Mouse (Mus musculus) heart, postnatal 0 days (tissue): ENCODE results near the gene 1110004F10Rik. TPM values are rescaled to one million over a fixed set of nuclear protein-coding genes. Genes with fewer than 3 reads are reported as not detected.

Experiments used
- ATAC-seq: fragments of 200-750 bp; cut with Nextera tagmentation; 2 replicates; pipeline ENCODE4 v1.8.0; 2017; ENCODE audit warnings: low read depth, moderate number of reproducible peaks, moderate library complexity; ENCODE audit not compliant: insufficient read depth
- DNase-seq: peaks from one replicate; pipeline ENCODE4 v3.0.0-alpha.2; 2016; ENCODE audit warnings: low spot score
- H3K27ac ChIP-seq: fragments of 300-500 bp; sonication (generic); 2 replicates; pipeline ENCODE4 v1.5.1; 2014; ENCODE audit warnings: low read depth, mild to moderate bottlenecking
- H3K27me3 ChIP-seq: fragments of 300-500 bp; sonication (generic); 2 replicates; pipeline ENCODE4 v1.6.1; 2014; ENCODE audit warnings: low read length, mixed read lengths; ENCODE audit not compliant: control insufficient read depth, insufficient read depth
- H3K36me3 ChIP-seq: fragments of 300-500 bp; sonication (generic); replicated peaks from 2 replicates; pipeline ENCODE4 v1.6.1; 2014; ENCODE audit warnings: low read length, mixed read lengths; ENCODE audit not compliant: control insufficient read depth, insufficient read depth
- H3K4me1 ChIP-seq: fragments of 300-500 bp; sonication (generic); 2 replicates; pipeline ENCODE4 v1.6.1; 2014; ENCODE audit warnings: antibody characterized with exemption; ENCODE audit not compliant: control insufficient read depth, insufficient read depth
- H3K4me2 ChIP-seq: fragments of 300-500 bp; sonication (generic); 2 replicates; pipeline ENCODE4 v1.6.1; 2014; ENCODE audit warnings: low read depth, mild to moderate bottlenecking, low read length, moderate library complexity
- H3K4me3 ChIP-seq: fragments of 300-500 bp; sonication (generic); 2 replicates; pipeline ENCODE4 v1.5.1; 2014; ENCODE audit warnings: low read depth, low read length
- H3K9ac ChIP-seq: fragments of 300-500 bp; sonication (generic); replicated peaks from 2 replicates; pipeline ENCODE4 v1.6.1; 2014; ENCODE audit warnings: low read depth, low read length, mixed read lengths
- H3K9me3 ChIP-seq: fragments of 300-500 bp; sonication (generic); replicated peaks from 2 replicates; pipeline ENCODE4 v1.6.1; 2016; ENCODE audit warnings: low read length; ENCODE audit not compliant: control insufficient read depth
- CTCF ChIP-seq: IDR thresholded peaks from 2 replicates; pipeline ENCODE4 v1.5.1; 2016; ENCODE audit warnings: antibody characterized with exemption, control low read depth, low read depth
- EP300 ChIP-seq: IDR thresholded peaks from 2 replicates; pipeline ENCODE4 v1.6.1; 2016; ENCODE audit warnings: antibody characterized with exemption, low read depth
- WGBS: fragments of 180-500 bp; shearing (Covaris S2); extraction: QIAGEN DNeasy Blood & Tissue Kit; methylation state at CpG from one replicate; pipeline ENCODE4 v1.1.7; 2014; 5-methylcytosine and 5-hydroxymethylcytosine counted together
- polyA plus RNA-seq: library from polyadenylated mRNA; unstranded; fragments of >200 nt; fragmentation: Nextera tagmentation; extraction: Ambion mirVana; gene quantifications from 2 replicates; pipeline ENCODE4 v1.2.1, GENCODE M21; 2015
- total RNA-seq: library from RNA; depleted of rRNA; stranded (reverse); fragments of >200 nt; gene quantifications from 2 replicates; pipeline ENCODE4 v1.2.3, GENCODE M21; 2014; ENCODE audit warnings: low replicate concordance

1110004F10Rik gene
- total and polyA plus RNA-seq, 2 experiments from 2014 or later: 66.5 to 152 TPM

DNA sequence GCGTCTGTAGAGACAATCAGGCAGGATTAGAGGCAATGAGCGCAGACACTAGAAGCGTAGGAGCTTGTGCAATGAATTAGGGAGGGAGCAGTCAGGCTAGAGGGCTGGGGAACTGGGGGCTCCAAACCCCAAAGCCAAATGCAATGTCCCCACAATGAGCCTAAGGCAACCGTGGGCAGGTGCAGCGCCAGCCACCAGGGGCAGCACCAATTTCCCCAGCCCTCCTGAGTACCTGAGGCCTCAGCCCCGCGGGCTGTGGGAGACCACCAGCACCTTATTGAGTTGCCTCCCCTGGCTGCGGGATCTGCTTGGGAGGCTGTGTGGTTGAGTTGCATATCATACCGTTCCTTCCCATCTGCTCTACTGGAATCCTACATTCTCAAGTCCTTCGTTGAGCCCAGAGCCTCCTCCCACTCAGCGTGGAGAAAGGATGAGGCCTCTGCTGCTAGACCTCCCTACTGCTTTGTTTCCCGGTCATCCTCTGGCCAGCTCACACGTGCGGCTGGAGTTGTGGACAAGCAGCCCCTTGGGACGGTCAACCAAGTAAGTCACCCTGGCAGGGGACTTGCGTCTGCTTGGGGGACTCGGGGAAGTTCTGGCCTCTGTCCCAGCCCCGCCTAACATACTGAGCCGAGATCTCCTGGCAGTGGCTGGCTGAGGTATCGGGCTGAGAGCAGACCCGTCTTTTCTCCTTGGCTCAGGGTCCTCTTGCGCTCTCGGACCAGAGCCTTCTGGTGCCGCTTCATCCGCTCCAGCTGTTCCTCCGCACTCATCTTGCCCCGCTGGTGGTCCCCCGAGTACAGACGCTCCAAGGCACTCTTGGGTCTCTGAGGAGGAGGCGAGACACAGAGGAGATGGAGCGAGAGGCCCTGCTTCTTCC is 95.5 kb downstream of the 1110004F10Rik start:
- peaks cover 28% of the 10 kb centered on the region for H3K36me3 ChIP-seq
- H3K27me3 ChIP-seq: no peaks in the 10 kb centered on the region
- no peak overlapping the region for H3K4me3 ChIP-seq
- WGBS: 63% methylated on average over 31 of the region's 31 CpGs
- peak; percentile 25 for TF ChIP-seq CTCF
- no peak for TF ChIP-seq EP300
- ATAC-seq (no peak), DNase-seq (no peak)
- H3K9ac ChIP-seq: no peak overlapping the region
- no peaks in the 10 kb centered on the region for H3K9me3 ChIP-seq
- H3K4me1 ChIP-seq: 0 out of 2 replicates have a peak, but pooled peaks cover 7% of the 10 kb centered on the region
- no peak overlapping the region for H3K27ac ChIP-seq
- 0 out of 2 replicates have a peak overlapping the region, but pooled peaks have one; percentile 9 for H3K4me2 ChIP-seq

DNA sequence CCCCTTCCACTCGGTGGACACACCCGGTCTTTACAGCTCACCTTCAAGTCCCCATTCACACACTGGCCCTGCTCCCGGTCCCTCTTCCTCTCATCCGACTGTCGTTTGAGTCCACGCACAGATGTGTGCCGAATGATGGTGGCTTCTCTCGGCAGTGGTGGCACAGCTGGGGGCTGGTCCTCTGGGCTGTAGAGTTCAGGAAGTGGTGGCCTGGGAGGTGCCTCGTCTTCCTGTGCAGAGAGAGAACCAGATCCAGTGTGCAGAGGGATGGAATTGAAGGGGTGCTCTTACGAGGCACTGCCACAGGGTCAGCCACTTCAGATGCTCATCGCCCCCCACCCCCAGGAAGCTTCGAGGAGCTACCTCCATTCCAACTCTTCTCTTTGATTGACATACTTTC is 98.0 kb downstream of the 1110004F10Rik start:
- ATAC-seq (no peak), DNase-seq (no peak)
- peaks cover 51% of the 10 kb centered on the region for H3K36me3 ChIP-seq
- H3K27ac ChIP-seq: no peak overlapping the region
- H3K4me1 ChIP-seq: no peaks in the 10 kb centered on the region
- no peak overlapping the region for H3K4me3 ChIP-seq
- no peaks in the 10 kb centered on the region for H3K27me3 ChIP-seq
- H3K4me2 ChIP-seq: no peak overlapping the region
- no peak overlapping the region for H3K9ac ChIP-seq
- no peak for TF ChIP-seq CTCF
- TF ChIP-seq EP300: no peak
- 85% methylated on average over 12 of the region's 12 CpGs for WGBS
- no peaks in the 10 kb centered on the region for H3K9me3 ChIP-seq

DNA sequence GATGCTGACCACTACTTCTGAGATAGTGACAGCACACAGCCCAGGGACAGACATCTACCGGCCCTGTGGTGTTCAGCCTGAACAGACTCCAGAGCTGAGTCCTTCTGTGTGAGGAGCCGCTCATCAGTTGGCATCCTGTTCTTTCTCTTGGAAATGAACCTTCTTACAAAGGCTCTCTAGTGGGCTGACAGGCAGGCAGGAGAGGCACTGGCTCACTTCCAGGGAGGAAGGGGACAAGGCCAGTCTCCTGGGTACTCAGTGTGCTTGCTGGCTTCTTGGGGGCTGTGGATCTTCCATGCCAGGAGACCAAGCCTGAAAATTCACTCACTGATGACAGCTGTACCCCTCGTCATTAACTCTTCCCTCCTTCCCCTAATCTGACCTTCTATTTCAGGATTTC is 98.5 kb downstream of the 1110004F10Rik start:
- Histone ChIP-seq H3K9me3 (no peaks in the 10 kb centered on the region), H3K4me3 (no peak overlapping the region), H3K4me1 (no peaks in the 10 kb centered on the region), H3K27me3 (no peaks in the 10 kb centered on the region), H3K36me3 (peaks cover 54% of the 10 kb centered on the region), H3K27ac (no peak overlapping the region), H3K9ac (no peak overlapping the region), H3K4me2 (no peak overlapping the region)
- TF ChIP-seq CTCF: no peak
- TF ChIP-seq EP300: no peak
- ATAC-seq: no peak
- DNase-seq: no peak
- 51% methylated on average over 3 of the region's 3 CpGs for WGBS

DNA sequence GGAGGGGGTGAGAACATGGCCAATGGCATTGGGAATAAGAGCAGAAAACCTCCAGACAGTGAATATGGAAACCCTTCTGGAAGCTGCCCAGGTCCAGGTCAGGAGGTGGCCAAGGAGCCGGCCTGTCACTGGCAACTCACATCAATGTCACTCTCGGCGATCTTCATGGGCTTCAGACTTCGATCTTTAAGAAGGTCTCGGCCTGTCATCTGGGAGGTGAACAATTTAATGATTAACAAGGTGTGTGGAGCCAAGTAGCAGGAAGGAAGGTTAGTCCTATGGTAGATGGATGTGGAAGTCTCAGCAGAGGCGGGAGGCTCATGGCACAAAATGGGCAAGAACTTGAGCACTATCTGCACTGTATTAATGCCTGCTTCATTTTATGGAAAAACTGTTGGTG is 105.8 kb downstream of the 1110004F10Rik start:
- no peaks in the 10 kb centered on the region for H3K4me1 ChIP-seq
- no peak for DNase-seq
- no peak for ATAC-seq
- no peak for TF ChIP-seq CTCF
- TF ChIP-seq EP300: no peak
- no peaks in the 10 kb centered on the region for H3K27me3 ChIP-seq
- no peak overlapping the region for H3K4me3 ChIP-seq
- peaks cover 50% of the 10 kb centered on the region for H3K36me3 ChIP-seq
- no peaks in the 10 kb centered on the region for H3K9me3 ChIP-seq
- H3K9ac ChIP-seq: no peak overlapping the region
- WGBS: 93% methylated on average over 6 of the region's 6 CpGs
- no peak overlapping the region for H3K4me2 ChIP-seq
- no peak overlapping the region for H3K27ac ChIP-seq

DNA sequence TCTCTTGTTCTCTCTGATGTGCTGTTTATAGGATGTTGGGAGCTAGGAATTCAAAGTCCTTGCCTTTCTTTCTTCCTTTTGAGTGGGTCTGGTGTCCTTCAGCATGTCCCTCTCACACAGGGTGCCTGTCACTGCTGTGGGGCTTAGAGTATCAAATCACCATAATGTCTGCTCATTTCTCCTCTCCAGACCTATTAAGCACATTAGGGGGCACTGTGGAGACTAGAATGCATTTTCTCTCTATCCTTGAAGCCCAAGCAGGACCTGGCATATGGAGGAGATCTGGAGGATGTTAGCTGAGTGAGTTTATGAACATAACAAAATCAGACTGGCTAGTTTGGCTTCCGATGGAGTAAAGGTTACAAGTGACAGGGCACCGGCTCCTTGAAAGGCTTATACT is 107.9 kb downstream of the 1110004F10Rik start:
- WGBS: 90% methylated on average over 2 of the region's 2 CpGs
- peaks cover 35% of the 10 kb centered on the region for H3K36me3 ChIP-seq
- ATAC-seq: no peak
- no peaks in the 10 kb centered on the region for H3K4me1 ChIP-seq
- DNase-seq: no peak
- H3K4me3 ChIP-seq: no peak overlapping the region
- no peaks in the 10 kb centered on the region for H3K27me3 ChIP-seq
- no peak overlapping the region for H3K9ac ChIP-seq
- no peak overlapping the region for H3K27ac ChIP-seq
- no peak overlapping the region for H3K4me2 ChIP-seq
- no peaks in the 10 kb centered on the region for H3K9me3 ChIP-seq
- TF ChIP-seq EP300: no peak
- TF ChIP-seq CTCF: no peak
